Mouse (Mus musculus) left cerebral cortex, adult 11 months (tissue): ENCODE measurements at regions not wholly inside any gene's neighbourhood (a gene's known extent, or its start where the extent isn't known, plus 50 kb on each side); places are given as distances from the start of the nearest gene placed in this dataset.

Experiments
- DNase-seq: peaks from one replicate; pipeline ENCODE4 v3.0.0; 2022; ENCODE audit warnings: low spot score

- DNase-seq: no peak
Measured at GRCm38 (mm10) chr3:131698070-131698750, 133.6 kb downstream of the Papss1 start.

- DNase-seq: no peak
Measured at GRCm38 (mm10) chr3:131703134-131703533, 138.6 kb downstream of the Papss1 start.

- no peak for DNase-seq
Measured at GRCm38 (mm10) chr3:131713532-131713931, 149.0 kb downstream of the Papss1 start.

GRCm38 (mm10) chr3:131718761-131719160 lies 154.2 kb downstream of the Papss1 start:
- DNase-seq: no peak

- no peak for DNase-seq
Measured at GRCm38 (mm10) chr3:131728618-131729017, 164.1 kb downstream of the Papss1 start.

DNA sequence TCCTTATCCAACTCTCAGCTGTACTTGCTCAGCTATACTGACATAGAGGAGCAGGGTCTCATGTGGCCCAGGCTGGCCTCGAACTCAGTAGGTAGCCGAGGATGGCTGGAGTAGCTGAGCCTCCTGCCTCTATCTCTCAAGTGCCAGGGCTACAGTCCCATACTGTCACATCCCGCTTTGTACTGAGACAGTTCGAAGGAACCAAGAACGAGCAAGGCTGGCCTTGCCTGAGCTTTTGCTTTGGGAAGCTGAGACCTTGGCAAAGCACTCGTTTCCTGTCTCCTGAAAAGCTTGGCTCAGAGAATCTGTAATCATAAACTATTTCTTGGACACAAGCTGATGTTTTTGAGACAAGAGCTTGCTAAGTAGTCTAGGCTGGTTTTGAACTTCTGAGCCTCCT lies 169.7 kb downstream of the Papss1 start:
- DNase-seq: no peak

DNA sequence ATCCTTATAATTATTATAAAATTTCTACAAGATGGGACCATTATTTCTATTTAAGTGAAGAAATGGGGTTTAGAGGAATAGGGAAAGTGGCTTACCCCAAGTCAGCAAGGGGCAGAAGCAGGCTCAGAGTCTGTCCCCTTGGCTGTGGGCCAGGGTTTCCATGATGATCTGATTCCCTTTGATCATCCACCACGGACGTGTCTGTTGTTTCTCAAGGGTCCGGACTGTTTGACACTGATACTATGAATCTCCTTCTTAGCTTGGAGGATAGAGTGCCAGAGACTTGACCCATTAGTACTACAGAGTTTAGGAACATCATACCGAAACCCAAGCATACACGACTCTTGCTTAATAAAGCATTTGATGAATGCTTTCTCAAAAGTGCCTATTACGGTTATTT lies 172.9 kb downstream of the Papss1 start:
- DNase-seq: no peak

GRCm38 (mm10) chr3:131737953-131738598 lies 173.5 kb downstream of the Papss1 start:
- no peak for DNase-seq

- no peak for DNase-seq
Measured at GRCm38 (mm10) chr3:131755537-131755936, 191.0 kb downstream of the Papss1 start.

DNA sequence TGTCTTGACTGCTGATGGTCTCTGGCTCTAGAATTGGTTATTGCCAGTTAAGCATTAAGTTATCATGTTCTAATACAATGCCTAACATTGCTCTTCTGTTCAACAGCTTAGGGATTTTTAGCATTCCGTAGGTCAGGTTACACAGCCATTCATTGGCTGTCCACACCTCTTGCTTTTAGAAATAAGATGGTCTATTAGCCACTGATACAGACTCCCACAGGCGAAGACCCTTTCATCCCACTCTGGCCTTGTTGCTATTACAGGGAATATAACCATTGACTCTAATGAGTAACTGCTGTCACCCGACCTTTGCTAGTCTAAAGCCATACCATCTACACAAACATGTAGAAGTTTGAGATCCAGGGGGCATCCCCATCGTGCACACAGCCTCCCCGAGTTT lies 191.6 kb downstream of the Papss1 start:
- DNase-seq: no peak

DNA sequence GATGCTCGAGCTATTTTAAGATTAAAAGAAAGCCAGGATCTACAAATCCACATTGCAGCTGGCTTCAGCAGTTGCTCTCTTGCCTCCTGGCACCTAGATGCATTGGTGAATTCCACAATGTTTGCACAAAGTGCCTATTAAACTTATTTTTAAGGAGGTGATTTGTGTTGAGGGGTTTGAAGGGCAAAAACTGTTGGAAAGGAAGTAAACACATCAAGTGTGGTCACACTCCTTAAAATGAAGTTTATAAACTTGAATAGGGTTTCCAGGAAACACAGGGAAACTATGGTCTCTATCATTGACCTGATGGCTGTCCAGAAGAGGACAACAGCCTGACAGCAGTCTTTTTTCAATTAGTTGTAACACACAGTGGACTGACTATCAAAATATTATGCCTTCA lies 205.4 kb downstream of the Papss1 start:
- no peak for DNase-seq

- no peak for DNase-seq
Measured at GRCm38 (mm10) chr3:131770486-131770885, 205.9 kb downstream of the Papss1 start.

- DNase-seq: no peak
Measured at GRCm38 (mm10) chr3:131771863-131772546, 207.4 kb downstream of the Papss1 start.

DNA sequence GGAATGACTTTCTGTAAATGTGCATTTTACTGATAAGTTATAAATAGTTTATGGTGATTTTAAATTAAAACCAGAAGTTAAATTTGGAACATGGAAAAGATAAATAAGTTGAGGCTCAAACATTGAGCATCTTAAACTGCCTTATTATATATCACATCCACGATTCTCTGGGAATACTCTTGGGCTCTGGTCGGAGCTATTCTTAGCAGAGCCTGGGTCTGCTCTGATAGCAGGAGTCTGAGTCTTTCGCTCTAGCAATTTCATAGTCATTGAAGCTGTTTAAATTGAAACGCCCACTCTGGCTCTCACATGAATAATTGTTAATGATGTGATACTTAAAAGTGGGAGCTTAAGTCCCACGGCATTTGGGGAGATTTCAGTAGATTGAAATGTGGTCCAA lies 208.0 kb downstream of the Papss1 start:
- DNase-seq: peak; percentile 4

- no peak for DNase-seq
Measured at GRCm38 (mm10) chr3:131775431-131775830, 210.9 kb downstream of the Papss1 start.

GRCm38 (mm10) chr3:131776650-131777049 lies 212.1 kb downstream of the Papss1 start:
- DNase-seq: no peak

GRCm38 (mm10) chr3:131779803-131780202 lies 215.2 kb downstream of the Papss1 start:
- no peak for DNase-seq

- no peak for DNase-seq
Measured at GRCm38 (mm10) chr3:131785524-131785923, 221.0 kb downstream of the Papss1 start.

DNA sequence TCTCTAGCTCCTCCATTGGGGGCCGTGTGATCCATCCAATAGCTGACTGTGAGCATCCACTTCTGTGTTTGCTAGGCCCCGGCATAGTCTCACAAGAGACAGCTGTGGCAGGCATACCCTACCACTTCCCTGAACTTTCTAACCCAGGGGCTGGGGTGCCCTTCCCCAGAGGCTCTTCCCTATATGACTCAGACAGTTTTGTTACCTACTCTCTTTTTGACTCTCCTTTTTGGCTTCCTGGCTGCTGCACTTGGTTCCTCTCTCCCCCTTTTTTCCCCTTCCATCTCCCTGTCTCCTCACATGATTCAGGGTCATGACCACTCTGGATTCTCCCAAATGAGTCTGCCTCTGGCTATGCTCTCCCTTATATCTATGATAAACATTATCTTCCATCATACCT lies 223.8 kb downstream of the Papss1 start:
- no peak for DNase-seq

DNA sequence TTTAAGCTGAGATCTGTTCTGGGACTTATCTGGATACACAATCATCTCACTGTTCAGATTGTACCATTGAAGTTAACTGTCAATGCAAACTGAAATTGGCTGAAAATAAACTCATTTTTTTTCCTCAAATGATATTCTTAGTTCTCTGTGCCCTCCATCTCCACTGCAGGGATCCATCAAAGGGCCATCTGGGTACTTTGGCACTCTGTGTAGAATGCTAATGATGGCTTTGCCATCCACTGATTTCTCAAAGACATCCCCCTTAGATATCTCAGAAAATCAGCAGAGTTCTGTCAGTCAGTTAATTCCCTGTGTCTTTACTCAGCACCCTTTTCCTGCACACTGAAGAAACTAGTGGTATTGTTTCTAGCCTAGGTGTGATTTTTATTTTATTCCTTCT lies 224.6 kb downstream of the Papss1 start:
- no peak for DNase-seq

GRCm38 (mm10) chr3:131794056-131794455 lies 229.5 kb downstream of the Papss1 start:
- DNase-seq: no peak

GRCm38 (mm10) chr3:131795108-131796005 lies 230.8 kb downstream of the Papss1 start:
- DNase-seq: no peak
